ENCODE assay signal across 8 mouse cellular contexts in the genomic region with DNA sequence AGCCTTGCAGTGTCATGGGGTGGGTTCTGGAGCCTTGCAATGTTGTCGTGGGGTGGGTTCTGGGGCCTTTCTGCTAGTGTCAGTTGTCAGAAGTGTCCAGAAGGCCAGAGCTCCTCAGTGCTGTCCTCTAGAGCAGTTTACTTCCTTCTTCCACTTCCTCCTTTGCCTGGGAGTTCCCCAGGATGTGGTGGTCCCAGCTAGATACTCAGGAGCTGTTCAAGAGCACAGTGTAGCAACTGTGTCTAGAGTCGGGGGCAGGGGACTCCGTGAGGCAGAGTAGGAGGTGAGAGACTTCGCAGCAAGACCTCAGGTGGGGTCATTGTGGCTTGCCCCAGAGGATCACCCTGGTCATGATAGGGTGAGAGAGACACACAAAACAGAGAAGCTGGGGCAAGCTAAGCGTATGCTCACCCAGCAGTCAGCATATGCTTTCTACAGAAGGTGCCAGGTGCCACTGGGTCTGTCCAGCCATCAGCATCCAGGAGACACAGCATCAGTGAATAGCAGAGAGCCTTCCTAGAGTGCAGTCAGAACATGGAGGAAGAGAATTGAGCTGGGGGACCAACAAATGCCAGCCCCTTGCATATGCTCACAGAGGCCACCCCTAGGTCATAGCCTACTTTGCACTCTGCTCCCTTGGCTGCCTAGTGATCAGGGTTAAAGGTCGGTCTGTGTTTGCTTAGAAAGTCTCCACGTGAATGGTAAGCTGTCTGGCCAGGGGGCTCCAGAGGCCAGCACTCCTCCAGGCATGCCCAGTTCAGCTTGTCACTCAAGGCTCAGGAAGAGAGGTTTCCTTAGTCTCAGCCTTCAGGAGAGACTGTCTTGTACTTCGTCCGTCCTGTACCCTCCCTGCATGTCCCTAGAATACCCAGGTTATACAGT. TPM values are rescaled to one million over a fixed set of nuclear protein-coding genes. Genes with fewer than 3 reads are reported as not detected.
DNase-seq lines count a peak whose midpoint lies in the region; ATAC-seq lines count a peak whose summit lies in the region.

No protein-coding gene starts in this region.

- ATAC-seq in megakaryocyte progenitor cell, adult 5-6 weeks (replicated peaks; ENCODE audit: poor library complexity): peak; percentile 68

- DNase-seq in cerebellum, adult 9-11 months: peak; percentile 52
- no peak for DNase-seq in cerebellum, adult 11 months
- peak; percentile 41 for DNase-seq in layer of hippocampus, adult 9-11 months
- no peak for DNase-seq in layer of hippocampus, adult 9-10 months (ENCODE audit: low spot score)
- peak; percentile 38 for DNase-seq in embryo, embryonic 9.5 days (ENCODE audit: extremely low spot score)
- DNase-seq in urinary bladder, postnatal 25 days (ENCODE audit: low spot score): no peak
- no peak for DNase-seq in retina, embryonic 14.5 days (ENCODE audit: low spot score)

RNA-seq across cellular contexts. Expression of a gene that starts 49.0 kb away (rescaled TPM):
- 9.6 and 14.1 TPM in 2 replicates for total RNA-seq in megakaryocyte progenitor cell, adult 5-6 weeks (2015)
- total RNA-seq in megakaryocyte progenitor cell, adult 5-6 weeks (2017): 17.6 and 19.1 TPM in 2 replicates

Comparison
In these comparisons a context has a peak if more than half of its experiments do, and no peak if none do; other contexts are left out.
1. DNase-seq: peak in cerebellum, adult 9-11 months (single experiment), layer of hippocampus, adult 9-11 months (single experiment) and embryo, embryonic 9.5 days (single experiment); none in cerebellum, adult 11 months (single experiment), layer of hippocampus, adult 9-10 months (single experiment), urinary bladder, postnatal 25 days (single experiment) and retina, embryonic 14.5 days (single experiment).